Mouse (Mus musculus): ENCODE data around the gene Rtraf. TPM values are rescaled to one million over a fixed set of nuclear protein-coding genes. Genes with fewer than 3 reads are reported as not detected.
A peak's percentile ranks its signal among the peaks of the same experiment; 100 is the strongest.
"Not testable (repeated sequence)": the region's sequence is repeated elsewhere in the genome, so short reads cannot be mapped to it uniquely, and the experiment has no call there.

Rtraf gene
- polyA plus RNA-seq (2015; fragmentation: Nextera tagmentation; extraction: Ambion mirVana): 180 and 193 TPM in 2 replicates

DNA sequence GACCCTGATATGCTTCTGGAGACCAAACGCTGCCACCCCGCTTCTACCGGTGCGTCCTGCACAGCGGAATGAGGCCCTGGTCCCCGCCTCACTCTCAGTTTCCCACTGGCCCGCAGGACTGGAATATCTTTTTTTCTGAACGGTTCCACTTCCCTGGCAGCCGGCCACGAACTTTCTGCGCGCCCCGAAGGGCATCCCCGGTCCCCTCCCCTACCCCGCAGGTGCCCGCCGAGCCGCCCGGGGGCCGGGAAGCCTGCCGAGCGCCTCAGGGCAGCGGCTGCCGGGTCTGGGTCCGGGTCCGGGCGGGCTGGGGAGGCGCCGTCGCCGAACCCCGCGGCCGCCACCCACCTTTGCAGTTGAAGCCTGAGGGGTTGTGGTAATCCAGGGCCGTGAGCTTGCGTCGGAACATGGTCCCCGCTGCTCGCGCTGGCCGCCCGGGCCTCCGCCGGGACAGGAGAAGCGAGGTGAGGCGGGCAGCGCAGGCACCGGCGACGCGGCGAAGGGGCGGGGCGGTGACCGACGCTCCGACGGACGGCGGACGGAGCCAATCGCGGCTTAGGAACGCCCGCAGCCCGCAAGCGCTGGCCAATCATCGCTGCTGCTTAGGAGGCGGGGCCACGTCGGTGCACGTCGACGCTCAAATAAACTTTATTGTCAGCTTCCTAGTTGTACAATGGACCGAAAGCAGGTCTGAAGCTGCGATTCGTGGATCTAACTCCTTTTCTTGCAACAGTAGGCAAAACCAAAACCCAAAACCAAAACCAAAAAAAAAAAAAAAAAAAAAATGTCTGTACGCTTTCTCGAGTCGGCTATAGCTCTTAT, at the start of gene Rtraf:
Gene Rtraf, minus strand, starts transcription at position 504 of the 822 bp plus-strand sequence.
- Histone ChIP-seq H3K4me1 (replicated peaks; ENCODE audit: control insufficient read depth, insufficient read depth, low read length) (peaks cover 10% of the 10 kb centered on the region), H3K9ac (ENCODE audit: low read length) (peak within 1 kb of the TSS; percentile 92), H3K9me3 (ENCODE audit: control insufficient read depth, low read length) (no peaks in the 10 kb centered on the region; the same call in 1 of the 2 replicates), H3K27ac (ENCODE audit: low read length) (peak within 1 kb of the TSS; percentile 72), H3K36me3 (ENCODE audit: control insufficient read depth, insufficient read depth, low read length) (peaks cover 20% of the 10 kb centered on the region), H3K4me3 (ENCODE audit: low read length) (peak within 1 kb of the TSS; percentile 91), H3K27me3 (ENCODE audit: control insufficient read depth, insufficient read depth, low read depth, low read length) (no peaks in the 10 kb centered on the region), H3K4me2 (ENCODE audit: low read depth, low read length) (peak within 1 kb of the TSS; percentile 85)
- peak; percentile 100 for ATAC-seq (ENCODE audit: low read depth)
- WGBS: under 1% methylated on average over 79 of the region's 80 CpGs

DNA sequence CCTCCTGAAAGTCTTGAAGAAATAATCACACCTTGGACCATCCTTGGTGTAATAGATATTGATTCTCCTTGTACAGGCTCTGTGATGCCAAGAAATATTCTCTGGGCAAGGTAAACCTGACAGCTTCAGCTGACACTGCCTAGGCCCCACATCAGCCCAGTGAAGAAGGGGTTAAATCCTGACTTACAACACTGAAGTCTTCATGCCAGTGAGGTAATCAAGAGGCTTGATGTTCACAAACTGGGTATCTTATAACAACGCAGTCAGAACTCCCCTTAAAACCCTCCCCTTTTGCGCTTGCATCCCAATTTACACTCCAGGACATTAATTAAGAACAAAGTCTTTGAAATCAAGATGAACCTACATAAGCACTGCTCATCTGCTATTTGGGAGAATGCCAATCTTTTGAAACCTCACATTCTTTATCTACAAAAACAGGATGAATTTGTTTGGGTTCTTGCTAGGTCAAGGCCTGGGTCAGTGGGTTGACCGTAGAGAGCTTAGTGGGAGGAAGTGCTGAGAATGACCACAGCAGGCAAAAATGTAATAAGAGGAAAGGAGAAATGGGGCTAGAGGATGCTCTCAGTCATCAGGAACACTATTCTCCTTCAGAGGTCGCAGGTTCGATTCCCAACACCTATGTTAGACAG, 43.8 kb upstream of the Rtraf start:
- Histone ChIP-seq H3K9ac (ENCODE audit: low read length) (no peak overlapping the region), H3K27ac (ENCODE audit: low read length) (no peak overlapping the region), H3K27me3 (ENCODE audit: control insufficient read depth, insufficient read depth, low read depth, low read length) (no peaks in the 10 kb centered on the region), H3K9me3 (ENCODE audit: control insufficient read depth, low read length) (no peaks in the 10 kb centered on the region), H3K4me1 (replicated peaks; ENCODE audit: control insufficient read depth, insufficient read depth, low read length) (peaks cover 3% of the 10 kb centered on the region; the same call in 1 of the 2 replicates), H3K4me3 (ENCODE audit: low read length) (no peak overlapping the region), H3K4me2 (ENCODE audit: low read depth, low read length) (no peak overlapping the region), H3K36me3 (ENCODE audit: control insufficient read depth, insufficient read depth, low read length) (no peaks in the 10 kb centered on the region)
- ATAC-seq (ENCODE audit: low read depth): peak; percentile 38; the same call in 1 of the 2 replicates
- 54% methylated on average over 5 of the region's 5 CpGs for WGBS

DNA sequence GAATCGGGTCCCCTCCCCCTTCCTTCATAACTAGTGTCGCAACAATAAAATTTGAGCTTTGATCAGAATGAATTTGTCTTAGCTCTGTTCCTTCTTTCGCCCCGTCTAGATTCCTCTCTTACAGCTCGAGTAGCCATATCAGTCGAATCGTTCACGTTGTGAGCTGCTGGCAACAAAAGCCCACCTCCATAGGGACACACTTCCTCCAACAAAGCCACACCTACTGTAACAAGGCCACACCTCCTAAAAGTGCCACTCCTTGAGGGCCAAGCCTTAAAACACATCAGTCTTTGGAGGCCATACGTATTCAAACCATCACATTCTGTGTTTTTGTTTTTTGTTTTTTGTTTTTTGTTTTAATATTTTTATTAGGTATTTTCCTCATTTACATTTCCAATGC, 41.5 kb upstream of the Rtraf start:
- H3K27ac ChIP-seq (ENCODE audit: low read length); H3K9me3 ChIP-seq (ENCODE audit: control insufficient read depth, low read length); H3K36me3 ChIP-seq (ENCODE audit: control insufficient read depth, insufficient read depth, low read length); H3K4me3 ChIP-seq (ENCODE audit: low read length); ATAC-seq (ENCODE audit: low read depth); H3K27me3 ChIP-seq (ENCODE audit: control insufficient read depth, insufficient read depth, low read depth, low read length); H3K4me2 ChIP-seq (ENCODE audit: low read depth, low read length); H3K4me1 ChIP-seq (replicated peaks; ENCODE audit: control insufficient read depth, insufficient read depth, low read length); H3K9ac ChIP-seq (ENCODE audit: low read length): not testable (repeated sequence)
- WGBS: 76% methylated on average over 9 of the region's 9 CpGs

DNA sequence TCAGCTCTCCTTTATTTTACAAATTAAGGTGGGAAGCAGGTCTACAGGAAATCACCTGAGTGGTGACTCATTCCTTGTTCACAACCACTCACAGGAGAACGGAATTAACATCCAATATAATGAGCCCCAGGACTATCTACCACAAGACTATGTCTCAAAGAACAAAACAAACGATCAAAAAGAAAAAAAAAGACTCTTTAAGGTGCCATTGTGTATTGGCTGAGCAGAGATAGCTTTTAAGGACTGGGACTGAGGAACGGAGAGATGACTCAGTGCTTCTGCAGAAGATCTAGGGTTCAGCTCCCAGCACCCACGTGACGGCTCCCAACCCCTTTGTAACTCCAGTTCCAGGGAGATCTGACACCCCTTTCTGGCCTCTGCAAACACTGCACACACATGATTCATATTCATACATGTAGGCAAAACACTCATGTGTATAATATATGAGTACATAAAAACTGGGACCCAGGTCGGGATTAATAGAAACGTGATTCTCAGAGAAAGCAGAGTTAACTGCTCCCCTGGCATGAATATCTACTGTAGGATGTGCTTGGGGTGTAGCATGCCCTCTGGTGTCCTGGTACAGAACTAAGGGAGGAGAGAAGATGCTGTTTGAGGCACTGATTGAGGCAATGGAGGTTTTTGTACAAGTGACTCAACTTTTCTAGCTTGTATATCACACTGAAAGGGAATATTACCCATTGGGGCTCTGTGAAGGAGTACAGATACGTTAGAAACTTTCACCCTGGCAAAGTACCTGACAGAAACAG, 37.9 kb upstream of the Rtraf start:
- 80% methylated on average over 8 of the region's 8 CpGs for WGBS
- H3K9ac ChIP-seq (ENCODE audit: low read length): no peak overlapping the region
- no peak overlapping the region for H3K4me2 ChIP-seq (ENCODE audit: low read depth, low read length)
- H3K36me3 ChIP-seq (ENCODE audit: control insufficient read depth, insufficient read depth, low read length): no peaks in the 10 kb centered on the region
- 0 out of 2 replicates have a peak, but pooled peaks cover 3% of the 10 kb centered on the region for H3K4me1 ChIP-seq (replicated peaks; ENCODE audit: control insufficient read depth, insufficient read depth, low read length)
- ATAC-seq (ENCODE audit: low read depth): no peak
- no peak overlapping the region for H3K4me3 ChIP-seq (ENCODE audit: low read length)
- no peaks in the 10 kb centered on the region for H3K27me3 ChIP-seq (ENCODE audit: control insufficient read depth, insufficient read depth, low read depth, low read length)
- H3K9me3 ChIP-seq (ENCODE audit: control insufficient read depth, low read length): no peaks in the 10 kb centered on the region; the same call in 1 of the 2 replicates
- no peak overlapping the region for H3K27ac ChIP-seq (ENCODE audit: low read length)

DNA sequence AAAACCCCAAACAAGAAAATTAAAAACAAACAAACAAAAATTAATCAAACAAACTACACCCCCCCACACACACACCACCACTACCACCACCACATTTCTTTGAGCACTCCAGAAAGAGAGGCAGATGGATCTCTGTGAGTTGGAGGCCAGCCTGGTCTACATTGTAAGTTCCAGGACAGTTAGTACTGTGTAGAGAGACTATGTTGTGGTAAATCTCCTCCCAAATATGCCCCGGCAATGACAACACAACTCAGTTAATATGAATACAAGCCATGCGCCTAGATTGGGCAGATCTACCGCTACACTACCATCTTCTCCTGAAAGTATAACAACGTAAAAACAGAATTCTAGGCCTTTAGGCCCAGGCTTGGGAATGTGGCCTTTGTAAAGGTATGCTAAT, 36.7 kb upstream of the Rtraf start:
- Histone ChIP-seq H3K4me3 (ENCODE audit: low read length) (no peak overlapping the region), H3K4me1 (replicated peaks; ENCODE audit: control insufficient read depth, insufficient read depth, low read length) (0 out of 2 replicates have a peak, but pooled peaks cover 3% of the 10 kb centered on the region), H3K9me3 (ENCODE audit: control insufficient read depth, low read length) (no peaks in the 10 kb centered on the region; the same call in 1 of the 2 replicates), H3K4me2 (ENCODE audit: low read depth, low read length) (no peak overlapping the region), H3K27me3 (ENCODE audit: control insufficient read depth, insufficient read depth, low read depth, low read length) (no peaks in the 10 kb centered on the region), H3K9ac (ENCODE audit: low read length) (no peak overlapping the region), H3K27ac (ENCODE audit: low read length) (no peak overlapping the region), H3K36me3 (ENCODE audit: control insufficient read depth, insufficient read depth, low read length) (no peaks in the 10 kb centered on the region)
- WGBS: 94% methylated on average over 4 of the region's 4 CpGs
- ATAC-seq (ENCODE audit: low read depth): no peak

DNA sequence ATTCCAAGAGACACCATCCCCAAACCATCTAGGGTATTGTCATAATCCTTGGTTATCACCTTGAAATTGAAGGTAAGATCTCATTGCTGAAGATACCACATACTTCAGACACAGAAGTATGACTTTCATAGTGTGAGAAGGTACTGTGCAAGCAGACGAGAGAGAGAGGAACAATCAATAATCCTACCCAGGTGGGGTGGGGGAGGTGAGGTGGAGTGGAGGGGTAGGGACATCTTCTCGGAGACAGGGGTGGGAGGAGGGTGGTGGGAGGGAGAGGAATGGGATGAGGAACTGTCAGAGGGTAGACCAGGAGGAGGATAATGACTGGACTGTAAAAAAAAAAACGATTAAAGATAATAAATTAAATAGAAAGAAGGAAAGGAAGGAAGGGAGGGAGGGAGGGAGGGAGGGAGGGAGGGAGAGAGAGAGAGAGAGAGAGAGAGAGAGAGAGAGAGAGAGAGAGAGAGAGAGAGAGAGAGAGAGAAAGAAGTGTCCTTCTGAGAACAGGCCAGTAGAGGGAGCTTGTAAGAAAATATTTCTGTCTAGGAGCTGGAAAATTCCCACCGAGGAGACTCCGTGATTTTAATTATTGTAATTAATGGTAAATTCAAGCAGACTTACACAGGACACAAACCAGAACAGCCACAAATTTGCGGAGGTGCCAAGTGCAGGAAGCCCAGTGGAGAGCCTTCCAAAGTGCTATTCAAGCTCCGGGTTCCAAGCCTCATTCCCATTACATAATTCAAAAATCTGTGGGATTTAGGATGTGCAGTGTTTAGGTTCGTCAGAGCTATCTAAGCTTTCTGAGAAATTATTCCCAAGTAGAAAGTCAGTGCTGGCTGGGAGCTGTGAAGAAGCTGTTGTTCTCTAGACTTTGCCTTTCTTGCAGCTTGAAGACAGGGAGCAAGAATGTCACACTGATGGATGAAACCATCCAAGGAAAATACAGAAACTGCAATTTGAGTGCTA, 35.5 kb upstream of the Rtraf start:
- Histone ChIP-seq H3K36me3 (ENCODE audit: control insufficient read depth, insufficient read depth, low read length) (no peaks in the 10 kb centered on the region), H3K27me3 (ENCODE audit: control insufficient read depth, insufficient read depth, low read depth, low read length) (no peaks in the 10 kb centered on the region), H3K9ac (ENCODE audit: low read length) (no peak overlapping the region), H3K9me3 (ENCODE audit: control insufficient read depth, low read length) (no peaks in the 10 kb centered on the region; the same call in 1 of the 2 replicates), H3K4me1 (replicated peaks; ENCODE audit: control insufficient read depth, insufficient read depth, low read length) (0 out of 2 replicates have a peak, but pooled peaks cover 2% of the 10 kb centered on the region), H3K4me2 (ENCODE audit: low read depth, low read length) (no peak overlapping the region), H3K4me3 (ENCODE audit: low read length) (no peak overlapping the region), H3K27ac (ENCODE audit: low read length) (no peak overlapping the region)
- 37% methylated on average over 8 of the region's 8 CpGs for WGBS
- ATAC-seq (ENCODE audit: low read depth): no peak

DNA sequence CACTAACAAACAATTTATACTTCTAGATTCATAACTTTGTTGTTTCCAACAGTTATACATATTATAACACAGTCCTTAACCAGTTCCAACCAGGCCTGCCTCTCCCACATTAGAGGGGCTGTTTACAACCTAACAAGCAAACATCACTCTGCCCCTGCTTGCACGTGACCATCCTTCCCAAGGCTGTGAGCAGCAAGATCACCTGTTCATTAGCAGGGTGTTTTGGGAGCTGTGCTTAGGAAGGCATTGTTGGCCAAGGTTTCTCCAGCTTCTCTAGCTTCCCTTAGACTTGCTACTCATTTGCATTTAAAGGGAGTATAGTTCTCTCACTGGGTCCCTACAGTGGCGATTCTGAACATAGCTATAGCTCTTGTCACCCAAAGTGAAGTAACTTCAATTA, 34.7 kb upstream of the Rtraf start:
- Histone ChIP-seq H3K4me1 (replicated peaks; ENCODE audit: control insufficient read depth, insufficient read depth, low read length) (no peaks in the 10 kb centered on the region), H3K4me2 (ENCODE audit: low read depth, low read length) (no peak overlapping the region), H3K27me3 (ENCODE audit: control insufficient read depth, insufficient read depth, low read depth, low read length) (no peaks in the 10 kb centered on the region), H3K4me3 (ENCODE audit: low read length) (no peak overlapping the region), H3K9me3 (ENCODE audit: control insufficient read depth, low read length) (no peaks in the 10 kb centered on the region; the same call in 1 of the 2 replicates), H3K27ac (ENCODE audit: low read length) (no peak overlapping the region), H3K9ac (ENCODE audit: low read length) (no peak overlapping the region), H3K36me3 (ENCODE audit: control insufficient read depth, insufficient read depth, low read length) (no peaks in the 10 kb centered on the region)
- WGBS: 73% methylated on average over 2 of the region's 2 CpGs
- ATAC-seq (ENCODE audit: low read depth): no peak

DNA sequence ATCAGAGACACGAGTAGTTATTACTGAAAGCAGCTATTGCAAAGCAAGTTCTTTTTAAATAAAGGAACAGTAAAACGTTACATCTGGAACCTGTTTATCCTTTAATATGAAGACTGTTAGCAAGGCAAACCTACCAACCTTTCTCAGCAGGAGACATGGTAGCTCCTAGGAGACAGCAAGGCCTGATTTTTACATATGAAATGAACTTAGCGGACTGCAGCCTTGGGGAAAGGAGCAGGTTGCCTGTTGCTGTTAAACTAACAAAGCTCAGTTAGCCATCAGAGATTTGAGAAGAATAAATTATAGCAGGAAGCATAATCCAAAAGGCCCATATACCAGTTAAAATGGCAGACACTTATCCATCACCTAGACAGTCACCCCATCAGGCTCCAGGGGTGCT, 29.8 kb upstream of the Rtraf start:
- H3K4me3 ChIP-seq (ENCODE audit: low read length): no peak overlapping the region
- no peaks in the 10 kb centered on the region for H3K36me3 ChIP-seq (ENCODE audit: control insufficient read depth, insufficient read depth, low read length)
- H3K27me3 ChIP-seq (ENCODE audit: control insufficient read depth, insufficient read depth, low read depth, low read length): no peaks in the 10 kb centered on the region
- no peak overlapping the region for H3K4me2 ChIP-seq (ENCODE audit: low read depth, low read length)
- H3K9me3 ChIP-seq (ENCODE audit: control insufficient read depth, low read length): no peaks in the 10 kb centered on the region; the same call in 1 of the 2 replicates
- no peak for ATAC-seq (ENCODE audit: low read depth)
- H3K9ac ChIP-seq (ENCODE audit: low read length): no peak overlapping the region
- no peaks in the 10 kb centered on the region for H3K4me1 ChIP-seq (replicated peaks; ENCODE audit: control insufficient read depth, insufficient read depth, low read length)
- 50% methylated on average over 3 of the region's 3 CpGs for WGBS
- no peak overlapping the region for H3K27ac ChIP-seq (ENCODE audit: low read length)

Measured in lung, embryonic 16.5 days (tissue).